Mouse (Mus musculus) midbrain, embryonic 14.5 days (tissue): Measurements from ENCODE around the gene Tnnc2. TPM values are rescaled to one million over a fixed set of nuclear protein-coding genes. Genes with fewer than 3 reads are reported as not detected.

Source experiments
- ATAC-seq: fragments of 200-750 bp; cut with Nextera tagmentation; 2 replicates; pipeline ENCODE4 v1.8.0; 2017; ENCODE audit warnings: moderate number of reproducible peaks, moderate library complexity; ENCODE audit not compliant: low FRiP score, low TSS enrichment
- DNase-seq: peaks from one replicate; pipeline ENCODE4 v3.0.0-alpha.2; 2015
- H3K27ac ChIP-seq: fragments of 300-500 bp; sonication (generic); replicated peaks from 2 replicates; pipeline ENCODE4 v1.5.1; 2014; ENCODE audit warnings: mild to moderate bottlenecking, low read depth, low read length, moderate library complexity
- H3K27me3 ChIP-seq: fragments of 300-500 bp; sonication (generic); 2 replicates; pipeline ENCODE4 v1.6.1; 2014; ENCODE audit warnings: low read length, control low read depth, mixed read lengths; ENCODE audit not compliant: control insufficient read depth, insufficient read depth
- H3K36me3 ChIP-seq: fragments of 300-500 bp; sonication (generic); 2 replicates; pipeline ENCODE4 v1.6.1; 2014; ENCODE audit warnings: low read length, control low read depth; ENCODE audit not compliant: control insufficient read depth, insufficient read depth
- H3K4me1 ChIP-seq: fragments of 300-500 bp; sonication (generic); 2 replicates; pipeline ENCODE4 v1.6.1; 2014; ENCODE audit warnings: mild to moderate bottlenecking, antibody characterized with exemption, low read length, control low read depth; ENCODE audit not compliant: control insufficient read depth, insufficient read depth
- H3K4me2 ChIP-seq: fragments of 300-500 bp; sonication (generic); 2 replicates; pipeline ENCODE4 v1.6.1; 2014; ENCODE audit warnings: mild to moderate bottlenecking, low read length, moderate library complexity
- H3K4me3 ChIP-seq: fragments of 300-500 bp; sonication (generic); replicated peaks from 2 replicates; pipeline ENCODE4 v1.5.1; 2014; ENCODE audit warnings: low read depth, low read length
- H3K9ac ChIP-seq: fragments of 300-500 bp; sonication (generic); replicated peaks from 2 replicates; pipeline ENCODE4 v1.6.1; 2014; ENCODE audit warnings: mild to moderate bottlenecking, low read length, moderate library complexity
- H3K9me3 ChIP-seq: fragments of 300-500 bp; sonication (generic); 2 replicates; pipeline ENCODE4 v1.6.1; 2016; ENCODE audit warnings: low read length, control low read depth, mixed read lengths; ENCODE audit not compliant: control insufficient read depth
- WGBS: fragments of 180-500 bp; shearing (Covaris S2); extraction: QIAGEN DNeasy Blood & Tissue Kit; methylation state at CpG from one replicate; pipeline ENCODE4 v1.1.7; 2014; 5-methylcytosine and 5-hydroxymethylcytosine counted together
- polyA plus RNA-seq: library from polyadenylated mRNA; unstranded; fragments of >200 nt; fragmentation: Nextera tagmentation; extraction: Ambion mirVana; gene quantifications from 2 replicates; pipeline ENCODE4 v1.2.1, GENCODE M21; 2014

Gene Tnnc2
- polyA plus RNA-seq, result not detected in 2 replicates

GRCm38 (mm10) chr2:164779481-164780086, at the start of gene Tnnc2:
TSS of gene Tnnc2 (minus strand) at chr2:164779967.
- Histone ChIP-seq H3K4me1 (no peaks in the 10 kb centered on the region), H3K9me3 (no peaks in the 10 kb centered on the region), H3K27ac (no peak within 1 kb of the TSS), H3K4me3 (no peak within 1 kb of the TSS), H3K4me2 (no peak within 1 kb of the TSS), H3K36me3 (no peaks in the 10 kb centered on the region), H3K27me3 (no peaks in the 10 kb centered on the region), H3K9ac (no peak within 1 kb of the TSS)
- WGBS, result 71% methylated on average over 8 of the region's 8 CpGs
- DNase-seq (no peak), ATAC-seq (no peak)

GRCm38 (mm10) chr2:164829090-164829489, 49.3 kb upstream of the Tnnc2 start:
- no peak for DNase-seq
- WGBS, result 98% methylated on average over 1 of the region's 1 CpGs
- ATAC-seq, result no peak
- Histone ChIP-seq H3K9ac (no peak overlapping the region), H3K4me3 (no peak overlapping the region), H3K27ac (no peak overlapping the region), H3K9me3 (no peaks in the 10 kb centered on the region), H3K4me1 (peaks cover 7% of the 10 kb centered on the region), H3K27me3 (no peaks in the 10 kb centered on the region), H3K36me3 (peaks cover 47% of the 10 kb centered on the region), H3K4me2 (no peak overlapping the region)

GRCm38 (mm10) chr2:164828437-164828836, 48.7 kb upstream of the Tnnc2 start, which contains the start of gene Spata25:
TSS of gene Spata25 (minus strand) at chr2:164828537.
- no peaks in the 10 kb centered on the region for H3K9me3 ChIP-seq
- peaks cover 47% of the 10 kb centered on the region for H3K36me3 ChIP-seq
- no peak within 1 kb of the TSS for H3K4me3 ChIP-seq
- no peak for DNase-seq
- H3K27ac ChIP-seq, result no peak within 1 kb of the TSS
- H3K9ac ChIP-seq, result no peak within 1 kb of the TSS
- H3K27me3 ChIP-seq, result no peaks in the 10 kb centered on the region
- peaks cover 6% of the 10 kb centered on the region; the same call in 1 of the 2 replicates for H3K4me1 ChIP-seq
- 88% methylated on average over 6 of the region's 6 CpGs for WGBS
- H3K4me2 ChIP-seq, result no peak within 1 kb of the TSS
- no peak for ATAC-seq

GRCm38 (mm10) chr2:164827146-164827850, 47.5 kb upstream of the Tnnc2 start:
- Histone ChIP-seq H3K4me3 (no peak overlapping the region), H3K27ac (no peak overlapping the region), H3K4me1 (peaks cover 2% of the 10 kb centered on the region; the same call in 1 of the 2 replicates), H3K27me3 (no peaks in the 10 kb centered on the region), H3K9ac (no peak overlapping the region), H3K36me3 (peaks cover 47% of the 10 kb centered on the region), H3K4me2 (no peak overlapping the region), H3K9me3 (no peaks in the 10 kb centered on the region)
- 96% methylated on average over 16 of the region's 16 CpGs for WGBS
- no peak for ATAC-seq
- DNase-seq, result no peak

GRCm38 (mm10) chr2:164825521-164825920, 45.8 kb upstream of the Tnnc2 start:
- H3K9me3 ChIP-seq, result no peaks in the 10 kb centered on the region
- peaks cover 58% of the 10 kb centered on the region for H3K36me3 ChIP-seq

GRCm38 (mm10) chr2:164823969-164824368, 44.2 kb upstream of the Tnnc2 start:
- 91% methylated on average over 4 of the region's 4 CpGs for WGBS
- Histone ChIP-seq H3K27ac (no peak overlapping the region), H3K4me1 (peaks cover 5% of the 10 kb centered on the region; the same call in 1 of the 2 replicates), H3K27me3 (no peaks in the 10 kb centered on the region), H3K36me3 (peaks cover 62% of the 10 kb centered on the region), H3K9me3 (no peaks in the 10 kb centered on the region), H3K4me2 (peak overlapping the region; percentile 67), H3K4me3 (no peak overlapping the region), H3K9ac (no peak overlapping the region)
- no peak for DNase-seq
- no peak for ATAC-seq

More at GRCm38 (mm10) chr2:164825521-164825920, 45.8 kb upstream of the Tnnc2 start:
- Histone ChIP-seq H3K27ac (no peak overlapping the region), H3K27me3 (no peaks in the 10 kb centered on the region), H3K4me1 (peaks cover 5% of the 10 kb centered on the region; the same call in 1 of the 2 replicates), H3K4me3 (no peak overlapping the region), H3K4me2 (no peak overlapping the region), H3K9ac (no peak overlapping the region)
- DNase-seq (no peak), ATAC-seq (no peak)
- WGBS, result 99% methylated on average over 17 of the region's 17 CpGs

GRCm38 (mm10) chr2:164823181-164823585, 43.4 kb upstream of the Tnnc2 start:
- H3K4me3 ChIP-seq, result peak overlapping the region; percentile 66
- peaks cover 5% of the 10 kb centered on the region; the same call in 1 of the 2 replicates for H3K4me1 ChIP-seq
- H3K4me2 ChIP-seq, result peak overlapping the region; percentile 67
- peak; percentile 70 for DNase-seq
- peak; percentile 65 for ATAC-seq
- H3K9me3 ChIP-seq, result no peaks in the 10 kb centered on the region
- peak overlapping the region; percentile 92 for H3K27ac ChIP-seq
- H3K9ac ChIP-seq, result peak overlapping the region; percentile 69
- WGBS, result under 1% methylated on average over 10 of the region's 10 CpGs
- no peaks in the 10 kb centered on the region for H3K27me3 ChIP-seq
- H3K36me3 ChIP-seq, result peaks cover 54% of the 10 kb centered on the region

GRCm38 (mm10) chr2:164822636-164823165, 42.9 kb upstream of the Tnnc2 start, which contains the start of gene Zswim1:
TSS of gene Zswim1 (plus strand) at chr2:164822686.
- Histone ChIP-seq H3K4me1 (peaks cover 5% of the 10 kb centered on the region; the same call in 1 of the 2 replicates), H3K27ac (peak within 1 kb of the TSS; percentile 92), H3K9me3 (no peaks in the 10 kb centered on the region), H3K9ac (peak within 1 kb of the TSS; percentile 69), H3K4me2 (peak within 1 kb of the TSS; percentile 67), H3K27me3 (no peaks in the 10 kb centered on the region), H3K4me3 (peak within 1 kb of the TSS; percentile 66), H3K36me3 (peaks cover 49% of the 10 kb centered on the region)
- ATAC-seq, result peak; percentile 99
- whole genome bisulfite sequencing, result under 1% methylated on average over 32 of the region's 32 CpGs
- peak; percentile 98 for DNase-seq
